Comparison of ENCODE assay signal across 14 mouse cellular contexts in genomic region chr2:34840143-34840542, GRCm38 (mm10). TPM values are rescaled to one million over a fixed set of nuclear protein-coding genes. Genes with fewer than 3 reads are reported as not detected.
"Had no signal": no experiment of that assay in that cellular context is flagged by ENCODE, and none has a peak within 500 bp of the region (broad histone marks: within the 10 kb centered on the region; RNA-seq: fewer than 3 reads in every experiment).

No protein-coding gene starts in this region.

RNA-seq across cellular contexts. Expression of gene Gm34653, which starts 7.3 kb away (rescaled TPM):
- total RNA-seq: layer of hippocampus, adult 18-20 months; layer of hippocampus, postnatal 10 days; left cerebral cortex, postnatal 4 days; megakaryocyte, adult 5-6 weeks had no signal
- polyA plus RNA-seq: intestine, embryonic 15.5 days; kidney, embryonic 16.5 days; liver, embryonic 11.5 days; liver, embryonic 16.5 days; midbrain, embryonic 10.5 days; midbrain, embryonic 14.5 days; myocyte; neural tube, embryonic 11.5 days; neural tube, embryonic 15.5 days; small intestine, adult 2 months had no signal

RNA-seq across cellular contexts. Expression of gene Cutal, which starts 34.1 kb away (rescaled TPM):
- total RNA-seq: megakaryocyte, adult 5-6 weeks had no signal
- polyA plus RNA-seq: myocyte; neural tube, embryonic 11.5 days had no signal
